Mouse (Mus musculus) limb, embryonic 11.5 days (tissue): ENCODE measurements at regions not wholly inside any gene's neighbourhood (a gene's known extent, or its start where the extent isn't known, plus 50 kb on each side); places are given as distances from the start of the nearest gene placed in this dataset.

Experiments
- ATAC-seq: fragments of 200-750 bp; cut with Nextera tagmentation; 2 replicates; pipeline ENCODE4 v1.8.0; 2017; ENCODE audit warnings: low read depth; ENCODE audit not compliant: insufficient number of reproducible peaks, low FRiP score, low TSS enrichment
- DNase-seq: peaks from one replicate; pipeline ENCODE4 v3.0.0-alpha.2; 2015; ENCODE audit warnings: low spot score
- H3K27ac ChIP-seq: fragments of 300-500 bp; sonication (generic); replicated peaks from 2 replicates; pipeline ENCODE4 v1.5.1; 2014; ENCODE audit warnings: low read depth, mild to moderate bottlenecking, low read length
- H3K27me3 ChIP-seq: fragments of 300-500 bp; sonication (generic); 2 replicates; pipeline ENCODE4 v1.6.1; 2014; ENCODE audit warnings: mild to moderate bottlenecking, low read length, mixed read lengths; ENCODE audit not compliant: control insufficient read depth, insufficient read depth
- H3K36me3 ChIP-seq: fragments of 300-500 bp; sonication (generic); 2 replicates; pipeline ENCODE4 v1.6.1; 2014; ENCODE audit warnings: mild to moderate bottlenecking, low read length, moderate library complexity, mixed read lengths; ENCODE audit not compliant: control insufficient read depth, insufficient read depth
- H3K4me1 ChIP-seq: fragments of 300-500 bp; sonication (generic); 2 replicates; pipeline ENCODE4 v1.6.1; 2014; ENCODE audit warnings: low read length, mixed read lengths; ENCODE audit not compliant: control insufficient read depth, insufficient read depth
- H3K4me2 ChIP-seq: fragments of 300-500 bp; sonication (generic); 2 replicates; pipeline ENCODE4 v1.6.1; 2014; ENCODE audit warnings: low read depth, mild to moderate bottlenecking, moderate library complexity; ENCODE audit not compliant: severe bottlenecking
- H3K4me3 ChIP-seq: fragments of 300-500 bp; sonication (generic); 2 replicates; pipeline ENCODE4 v1.5.1; 2014; ENCODE audit warnings: low read depth, low read length
- H3K9ac ChIP-seq: fragments of 300-500 bp; sonication (generic); 2 replicates; pipeline ENCODE4 v1.6.1; 2014; ENCODE audit warnings: mild to moderate bottlenecking, low read length
- H3K9me3 ChIP-seq: fragments of 300-500 bp; sonication (generic); 2 replicates; pipeline ENCODE4 v1.6.1; 2016; ENCODE audit warnings: low read length; ENCODE audit not compliant: control insufficient read depth
- WGBS: fragments of 180-500 bp; shearing (Covaris S2); extraction: QIAGEN DNeasy Blood & Tissue Kit; methylation state at CpG from one replicate; pipeline ENCODE4 v1.1.7; 2014; 5-methylcytosine and 5-hydroxymethylcytosine counted together

- H3K9me3 ChIP-seq, result no peaks in the 10 kb centered on the region
- no peak overlapping the region for H3K4me3 ChIP-seq
- H3K27me3 ChIP-seq, result no peaks in the 10 kb centered on the region
- 85% methylated on average over 8 of the region's 8 CpGs for WGBS
- peak; percentile 0 for DNase-seq
- no peak overlapping the region for H3K4me2 ChIP-seq
- H3K4me1 ChIP-seq, result 0 out of 2 replicates have a peak, but pooled peaks cover 3% of the 10 kb centered on the region
- ATAC-seq, result no peak
- H3K36me3 ChIP-seq, result no peaks in the 10 kb centered on the region
- H3K9ac ChIP-seq, result no peak overlapping the region
- no peak overlapping the region for H3K27ac ChIP-seq
Measured at GRCm38 (mm10) chr10:19119281-19120049, 104.0 kb upstream of the Tnfaip3 start.

GRCm38 (mm10) chr10:19118569-19119280 lies 103.3 kb upstream of the Tnfaip3 start:
- 84% methylated on average over 5 of the region's 5 CpGs for WGBS
- ATAC-seq (no peak), DNase-seq (peak; percentile 4)
- no peak overlapping the region for H3K9ac ChIP-seq
- no peak overlapping the region for H3K27ac ChIP-seq
- H3K4me1 ChIP-seq, result 0 out of 2 replicates have a peak, but pooled peaks cover 3% of the 10 kb centered on the region
- H3K4me3 ChIP-seq, result no peak overlapping the region
- H3K36me3 ChIP-seq, result no peaks in the 10 kb centered on the region
- no peak overlapping the region for H3K4me2 ChIP-seq
- H3K27me3 ChIP-seq, result no peaks in the 10 kb centered on the region
- no peaks in the 10 kb centered on the region for H3K9me3 ChIP-seq

DNA sequence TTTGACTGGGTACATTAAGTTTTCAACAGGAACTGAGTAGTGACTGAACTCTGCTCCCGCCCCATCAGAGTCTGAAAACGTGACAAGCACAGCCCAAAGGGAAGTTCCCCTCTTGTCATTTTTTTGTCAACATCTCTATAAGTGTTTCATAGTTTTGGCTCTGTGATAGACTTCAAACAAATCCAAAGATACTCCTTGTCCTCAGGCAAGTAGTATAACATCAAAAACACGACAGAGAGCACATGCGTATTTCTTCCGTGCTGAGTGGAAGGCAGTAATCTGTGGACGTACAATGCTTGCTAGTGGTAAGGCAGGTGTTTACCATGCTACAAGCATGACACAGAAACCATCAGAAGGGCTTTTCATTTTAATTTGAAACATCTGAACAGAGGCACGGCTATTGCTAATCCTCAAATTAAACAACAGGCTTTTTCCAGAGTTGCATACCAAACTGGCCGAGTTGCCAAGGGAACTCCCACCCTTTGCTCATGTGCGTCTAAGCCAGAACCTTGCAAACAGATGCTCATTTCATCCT lies 101.7 kb upstream of the Tnfaip3 start:
- no peak for DNase-seq

DNA sequence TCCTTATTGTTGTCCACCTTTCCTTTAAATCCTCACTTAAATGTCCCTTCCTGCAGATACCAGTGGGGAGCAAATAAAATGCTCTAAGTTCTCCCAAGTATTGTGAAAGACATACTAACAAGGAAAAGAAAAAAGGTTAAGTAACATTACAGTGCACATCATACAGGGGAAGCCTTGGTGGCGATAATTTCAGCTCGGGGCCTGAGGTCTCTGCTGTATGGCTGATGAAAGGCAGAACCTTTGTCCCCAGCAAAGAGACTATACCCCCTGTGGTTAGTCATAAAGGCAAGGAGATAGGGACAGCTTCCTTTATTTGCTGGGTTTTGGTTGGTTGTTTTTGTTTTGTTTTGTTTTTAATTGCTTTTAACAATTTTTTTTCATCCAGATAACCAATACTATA lies 97.0 kb upstream of the Tnfaip3 start:
- H3K4me1 ChIP-seq, result 0 out of 2 replicates have a peak, but pooled peaks cover 3% of the 10 kb centered on the region
- no peak overlapping the region for H3K9ac ChIP-seq
- no peaks in the 10 kb centered on the region for H3K9me3 ChIP-seq
- no peaks in the 10 kb centered on the region for H3K27me3 ChIP-seq
- H3K36me3 ChIP-seq, result no peaks in the 10 kb centered on the region
- 59% methylated on average over 2 of the region's 2 CpGs for WGBS
- DNase-seq, result no peak
- no peak for ATAC-seq
- no peak overlapping the region for H3K4me2 ChIP-seq
- H3K4me3 ChIP-seq, result no peak overlapping the region
- no peak overlapping the region for H3K27ac ChIP-seq

More for the DNA sequence above, 101.7 kb upstream of the Tnfaip3 start:
- Histone ChIP-seq H3K27me3 (no peaks in the 10 kb centered on the region), H3K9me3 (no peaks in the 10 kb centered on the region), H3K4me3 (no peak overlapping the region), H3K4me1 (0 out of 2 replicates have a peak, but pooled peaks cover 3% of the 10 kb centered on the region), H3K9ac (no peak overlapping the region), H3K4me2 (no peak overlapping the region), H3K36me3 (no peaks in the 10 kb centered on the region), H3K27ac (no peak overlapping the region)
- no peak for ATAC-seq
- WGBS, result 46% methylated on average over 9 of the region's 9 CpGs

GRCm38 (mm10) chr10:19105231-19105681 lies 89.8 kb upstream of the Tnfaip3 start:
- Histone ChIP-seq H3K9me3 (no peaks in the 10 kb centered on the region), H3K4me2 (peak overlapping the region; percentile 13; the same call in 1 of the 2 replicates), H3K27ac (peak overlapping the region; percentile 92), H3K36me3 (no peaks in the 10 kb centered on the region), H3K9ac (no peak overlapping the region), H3K4me3 (no peak overlapping the region), H3K27me3 (no peaks in the 10 kb centered on the region), H3K4me1 (peaks cover 8% of the 10 kb centered on the region)
- WGBS, result 22% methylated on average over 6 of the region's 6 CpGs
- DNase-seq, result peak; percentile 66
- ATAC-seq, result peak; percentile 68

- no peaks in the 10 kb centered on the region for H3K36me3 ChIP-seq
- DNase-seq (peak; percentile 64), ATAC-seq (peak; percentile 83)
- 16% methylated on average over 5 of the region's 5 CpGs for WGBS
- peak overlapping the region; percentile 92 for H3K27ac ChIP-seq
- peaks cover 8% of the 10 kb centered on the region for H3K4me1 ChIP-seq
- no peak overlapping the region for H3K4me2 ChIP-seq
- H3K4me3 ChIP-seq, result no peak overlapping the region
- H3K9me3 ChIP-seq, result no peaks in the 10 kb centered on the region
- H3K27me3 ChIP-seq, result no peaks in the 10 kb centered on the region
- no peak overlapping the region for H3K9ac ChIP-seq
Measured at GRCm38 (mm10) chr10:19104671-19105203, 89.3 kb upstream of the Tnfaip3 start.

DNA sequence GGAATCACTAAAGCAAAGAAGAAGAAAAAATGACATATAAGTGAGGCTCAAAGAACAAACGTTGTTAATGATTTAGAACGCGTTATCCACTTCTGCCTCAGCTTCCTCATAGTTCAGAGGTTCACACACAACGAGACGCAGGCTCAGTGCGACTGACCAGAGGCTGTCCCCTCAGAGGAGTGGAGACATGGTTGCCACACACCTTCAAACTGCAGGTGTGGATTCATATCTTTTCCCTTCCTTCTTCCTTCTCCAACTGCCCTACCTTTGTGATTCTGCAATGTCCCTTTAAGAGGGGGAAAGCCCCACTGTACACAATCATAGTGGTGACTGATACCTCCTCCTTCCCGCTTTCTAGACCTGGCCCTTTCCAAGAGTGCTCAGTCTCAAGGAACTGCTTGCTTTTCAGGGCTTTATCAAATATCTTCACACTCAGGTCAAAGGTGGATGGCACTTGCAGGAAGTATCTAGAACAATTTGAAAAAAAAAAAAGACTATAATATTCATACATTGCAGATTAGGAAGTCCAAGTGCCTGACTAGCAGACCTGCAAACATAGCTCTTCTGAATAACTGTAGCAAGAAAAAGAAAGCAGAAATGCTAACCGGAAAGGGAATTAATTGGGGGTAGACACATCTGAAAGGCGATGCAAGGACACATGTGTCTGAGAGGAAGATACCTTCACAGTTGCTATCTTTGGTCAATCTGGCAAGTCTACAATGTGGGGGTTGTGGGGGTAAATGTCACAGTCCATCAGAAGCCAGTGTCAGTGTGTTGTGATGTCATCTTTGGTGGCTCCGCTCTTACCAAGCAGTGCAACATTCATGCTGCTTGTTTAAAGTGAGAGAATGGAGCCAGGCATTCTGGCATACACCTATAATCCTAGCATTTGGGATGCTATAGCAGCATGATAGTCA lies 84.2 kb upstream of the Tnfaip3 start:
- no peak for DNase-seq
- Histone ChIP-seq H3K27me3 (no peaks in the 10 kb centered on the region), H3K27ac (no peak overlapping the region), H3K4me2 (no peak overlapping the region), H3K36me3 (no peaks in the 10 kb centered on the region), H3K9ac (no peak overlapping the region), H3K4me1 (peaks cover 4% of the 10 kb centered on the region), H3K9me3 (no peaks in the 10 kb centered on the region), H3K4me3 (no peak overlapping the region)
- WGBS, result 85% methylated on average over 10 of the region's 10 CpGs
- ATAC-seq, result no peak
